Mouse (Mus musculus): ENCODE measurements around the gene Gm17535.
"Not testable (repeated sequence)": the region's sequence is repeated elsewhere in the genome, so short reads cannot be mapped to it uniquely, and the experiment has no call there.

The Gm17535 gene

GRCm38 (mm10) chr9:3024912-3025467 lies 9.4 kb upstream of the Gm17535 start, which contains the start of gene Gm10717:
Gm10717 (plus strand) TSS chr9:3025417.
- DNase-seq (ENCODE audit: low spot score) = peak; percentile 42

- DNase-seq (ENCODE audit: low spot score) = peak; percentile 82
Measured at GRCm38 (mm10) chr9:3025653-3026052, 8.7 kb upstream of the Gm17535 start.

- not testable (repeated sequence) for DNase-seq (ENCODE audit: low spot score)
Measured at GRCm38 (mm10) chr9:3026136-3026535, 8.3 kb upstream of the Gm17535 start.

GRCm38 (mm10) chr9:3026741-3027140 lies 7.7 kb upstream of the Gm17535 start:
- DNase-seq (ENCODE audit: low spot score) = not testable (repeated sequence)

- not testable (repeated sequence) for DNase-seq (ENCODE audit: low spot score)
Measured at GRCm38 (mm10) chr9:3027200-3027599, 7.2 kb upstream of the Gm17535 start.

GRCm38 (mm10) chr9:3029276-3030000 lies 5.0 kb upstream of the Gm17535 start:
- peak; percentile 23 for DNase-seq (ENCODE audit: low spot score)

GRCm38 (mm10) chr9:3030677-3031318 lies 3.6 kb upstream of the Gm17535 start:
- not testable (repeated sequence) for DNase-seq (ENCODE audit: low spot score)

GRCm38 (mm10) chr9:3036577-3036976 lies 2.2 kb downstream of the Gm17535 start, which contains the start of gene Gm10715:
Gm10715 (plus strand) TSS chr9:3036877.
- DNase-seq (ENCODE audit: low spot score) = not testable (repeated sequence)

- not testable (repeated sequence) for DNase-seq (ENCODE audit: low spot score)
Measured at GRCm38 (mm10) chr9:3038161-3038560, 3.8 kb downstream of the Gm17535 start.

Data from ovary, postnatal 14 days (tissue).